Mouse (Mus musculus) cortical plate, adult 2 months (tissue): Measurements from ENCODE around the gene Taf6l.

Source experiments
- CTCF ChIP-seq: fragments of 200-500 bp; IDR thresholded peaks from 2 replicates; pipeline ENCODE4 v1.5.1; 2011; ENCODE audit warnings: mild to moderate bottlenecking, control low read depth, low read length; ENCODE audit not compliant: insufficient read depth; ENCODE audit errors: extremely low read depth
- POLR2A ChIP-seq: fragments of 200-500 bp; IDR thresholded peaks from 2 replicates; pipeline ENCODE4 v1.6.1; 2011; ENCODE audit warnings: mild to moderate bottlenecking, low read length, control low read depth; ENCODE audit not compliant: insufficient read depth; ENCODE audit errors: extremely low read depth

DNA sequence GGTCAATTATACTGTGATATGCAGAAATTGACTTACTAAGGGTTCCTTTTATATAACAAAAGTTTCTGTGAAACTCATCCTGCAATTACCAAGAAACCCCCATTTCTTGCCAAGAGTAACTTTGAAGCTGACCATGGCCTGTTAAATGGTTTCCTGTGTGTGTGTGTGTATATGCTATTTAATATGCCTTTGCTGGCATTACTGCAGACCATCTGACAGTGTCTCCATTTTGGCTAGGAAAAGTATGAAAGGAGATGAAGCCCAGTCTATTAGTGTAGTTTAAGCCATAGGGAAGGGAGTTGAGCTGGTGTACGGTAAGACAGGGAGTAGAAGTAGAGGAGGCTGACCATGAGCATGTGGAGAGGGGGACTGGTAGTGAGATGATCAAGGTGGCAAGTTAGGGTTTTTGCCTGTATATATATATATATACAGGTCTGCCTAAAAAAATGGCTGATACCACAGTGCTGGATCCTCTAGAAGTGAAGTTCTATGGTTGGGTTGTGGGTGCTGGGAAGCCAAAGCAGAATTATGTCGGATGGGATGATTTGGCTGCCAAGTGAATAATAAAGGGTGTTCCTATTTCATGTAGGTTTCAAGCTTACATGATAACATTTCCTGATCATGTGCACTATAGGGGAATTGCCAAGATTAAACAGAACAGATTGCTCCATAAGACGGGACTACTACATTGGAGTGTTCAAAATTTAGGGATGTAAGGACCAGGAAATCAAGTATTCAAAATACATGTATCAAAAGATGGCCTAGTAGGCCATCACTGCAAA lies 59.4 kb downstream of the Taf6l start:
- no peak for TF ChIP-seq CTCF
- no peak for TF ChIP-seq POLR2A
